Mouse (Mus musculus) thymus, adult 2 months (tissue): ENCODE data around the gene Tgfbr2. TPM values are rescaled to one million over a fixed set of nuclear protein-coding genes. Genes with fewer than 3 reads are reported as not detected.

Experiments used
- DNase-seq: peaks from one replicate; pipeline ENCODE4 v3.0.0; 2021
- H3K27ac ChIP-seq: fragments of 200-500 bp; 2 replicates; pipeline ENCODE4 v1.5.1; 2012; ENCODE audit warnings: low read length, control low read depth; ENCODE audit not compliant: control insufficient read depth, insufficient read depth
- H3K27me3 ChIP-seq: fragments of 200-500 bp; 2 replicates; pipeline ENCODE4 v1.6.1; 2012; ENCODE audit warnings: mild to moderate bottlenecking, low read length, moderate library complexity, mixed read lengths; ENCODE audit not compliant: control insufficient read depth, insufficient read depth
- H3K36me3 ChIP-seq: fragments of 200-500 bp; 2 replicates; pipeline ENCODE4 v1.6.1; 2012; ENCODE audit warnings: mild to moderate bottlenecking, low read length, moderate library complexity; ENCODE audit not compliant: control insufficient read depth, insufficient read depth
- H3K4me1 ChIP-seq: fragments of 200-500 bp; replicated peaks from 2 replicates; pipeline ENCODE4 v1.6.1; 2012; ENCODE audit warnings: low read length; ENCODE audit not compliant: control insufficient read depth, insufficient read depth
- H3K4me3 ChIP-seq: fragments of 200-500 bp; 2 replicates; pipeline ENCODE4 v1.5.1; 2012; ENCODE audit warnings: mild to moderate bottlenecking, low read length, control low read depth, moderate library complexity; ENCODE audit not compliant: control insufficient read depth, insufficient read depth
- CTCF ChIP-seq: fragments of 200-500 bp; IDR thresholded peaks from 2 replicates; pipeline ENCODE4 v1.5.1; 2012; ENCODE audit warnings: mild to moderate bottlenecking, control low read depth, low read length, moderate library complexity, borderline replicate concordance; ENCODE audit not compliant: control insufficient read depth, poor library complexity, insufficient read depth; ENCODE audit errors: extremely low read depth
- POLR2A ChIP-seq: fragments of 200-500 bp; IDR thresholded peaks from 2 replicates; pipeline ENCODE4 v1.6.1; 2012; ENCODE audit warnings: mild to moderate bottlenecking, low read length, control low read depth, moderate library complexity; ENCODE audit not compliant: control insufficient read depth, poor library complexity, insufficient read depth; ENCODE audit errors: extremely low read depth
- WGBS: fragments of 180-500 bp; shearing (Covaris S2); methylation state at CpG from one replicate; pipeline ENCODE4 v1.1.7; 2018; 5-methylcytosine and 5-hydroxymethylcytosine counted together
- polyA plus RNA-seq: library from polyadenylated mRNA; depleted of rRNA; stranded (reverse); fragments of >200 nt; gene quantifications from 2 replicates; pipeline ENCODE4 v1.2.3, GENCODE M21; 2012

Tgfbr2 gene
- polyA plus RNA-seq, 1 experiment: 57.2 TPM

GRCm38 (mm10) chr9:116166363-116166762 is 8.8 kb downstream of the Tgfbr2 start:
- no peak for TF ChIP-seq CTCF
- no peak for TF ChIP-seq POLR2A
- no peak for DNase-seq
- 93% methylated on average over 6 of the region's 6 CpGs for WGBS
- no peaks in the 10 kb centered on the region for H3K27me3 ChIP-seq
- H3K4me1 ChIP-seq: peaks cover 38% of the 10 kb centered on the region
- no peaks in the 10 kb centered on the region for H3K36me3 ChIP-seq
- H3K4me3 ChIP-seq: no peak overlapping the region
- H3K27ac ChIP-seq: no peak overlapping the region; the same call in 1 of the 2 replicates

DNA sequence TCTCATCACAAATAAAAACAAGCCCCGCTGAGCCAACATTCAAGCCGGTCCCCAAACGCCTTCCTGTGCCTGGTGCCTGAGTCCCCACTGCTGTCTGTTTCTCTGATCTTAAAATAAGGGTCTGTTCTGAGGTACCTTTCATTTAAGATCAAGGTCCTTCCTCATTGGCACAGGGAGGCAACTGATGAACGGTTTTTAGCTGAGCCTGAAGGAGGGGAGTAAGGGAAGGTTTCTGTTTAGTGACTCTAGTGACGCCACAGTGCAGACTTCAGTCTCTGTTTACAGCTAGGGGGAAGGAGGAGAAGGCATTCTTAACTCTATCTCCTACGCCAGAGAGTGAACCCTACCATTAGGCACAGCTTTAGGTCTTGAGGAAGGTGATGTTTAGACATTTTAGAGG is 11.3 kb downstream of the Tgfbr2 start:
- no peak overlapping the region for H3K4me3 ChIP-seq
- DNase-seq: no peak
- WGBS: 17% methylated on average over 6 of the region's 6 CpGs
- TF ChIP-seq POLR2A: no peak
- no peak for TF ChIP-seq CTCF
- no peaks in the 10 kb centered on the region for H3K36me3 ChIP-seq
- no peak overlapping the region for H3K27ac ChIP-seq
- H3K4me1 ChIP-seq: peaks cover 31% of the 10 kb centered on the region
- H3K27me3 ChIP-seq: no peaks in the 10 kb centered on the region

DNA sequence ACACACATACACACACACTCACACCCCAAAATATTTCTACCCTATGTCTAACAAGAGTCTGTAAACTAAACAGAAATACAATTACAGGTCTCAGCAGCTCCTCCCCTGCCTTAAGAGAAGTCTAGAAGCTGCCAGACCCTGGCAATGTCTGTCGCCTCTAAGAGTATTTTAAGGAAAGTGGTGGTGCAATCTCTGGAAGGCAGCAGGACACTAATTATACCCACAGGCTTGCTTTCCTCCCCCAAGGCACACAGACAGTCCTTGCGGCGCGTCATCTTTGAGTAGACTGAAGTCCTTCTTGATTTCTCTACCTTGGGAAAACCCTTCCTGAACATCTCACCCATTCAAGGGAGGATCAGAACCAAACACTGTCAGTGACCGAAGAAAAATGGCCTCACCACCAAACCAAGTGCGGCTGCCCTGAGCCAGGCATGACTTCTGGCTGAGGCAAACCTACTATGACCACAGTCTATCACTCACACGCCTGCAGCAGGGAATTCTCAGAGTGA is 12.2 kb downstream of the Tgfbr2 start:
- Histone ChIP-seq H3K27me3 (no peaks in the 10 kb centered on the region), H3K4me3 (no peak overlapping the region), H3K27ac (no peak overlapping the region), H3K4me1 (peaks cover 29% of the 10 kb centered on the region), H3K36me3 (no peaks in the 10 kb centered on the region)
- TF ChIP-seq POLR2A (no peak), CTCF (no peak)
- no peak for DNase-seq
- 95% methylated on average over 7 of the region's 7 CpGs for WGBS

DNA sequence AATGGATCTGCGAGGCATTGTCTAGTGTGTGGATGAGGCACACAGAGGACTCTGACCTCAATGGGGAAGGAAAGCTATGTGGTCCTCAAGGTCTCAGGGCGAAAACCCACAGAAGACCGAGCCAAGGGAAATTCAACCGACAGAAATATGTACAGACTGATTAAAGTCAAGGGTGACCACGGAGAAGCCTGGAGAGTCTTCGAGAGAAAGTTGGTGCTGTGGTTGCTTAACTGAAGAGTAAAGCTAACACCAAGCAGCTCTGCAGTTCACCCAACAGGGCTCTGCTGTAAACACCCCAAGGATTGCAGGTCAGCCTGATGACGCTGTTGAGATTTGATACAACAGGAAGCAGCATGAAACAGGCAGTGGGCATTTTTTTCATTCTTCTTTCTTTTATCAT is 14.3 kb downstream of the Tgfbr2 start:
- Histone ChIP-seq H3K4me1 (peaks cover 18% of the 10 kb centered on the region), H3K36me3 (no peaks in the 10 kb centered on the region), H3K27ac (no peak overlapping the region), H3K4me3 (no peak overlapping the region), H3K27me3 (no peaks in the 10 kb centered on the region)
- TF ChIP-seq POLR2A (no peak), CTCF (no peak)
- DNase-seq: no peak
- 39% methylated on average over 7 of the region's 7 CpGs for WGBS

- no peak for DNase-seq
- Histone ChIP-seq H3K4me3 (no peak overlapping the region), H3K36me3 (0 out of 2 replicates have a peak, but pooled peaks cover 4% of the 10 kb centered on the region), H3K27ac (no peak overlapping the region), H3K27me3 (no peaks in the 10 kb centered on the region), H3K4me1 (peaks cover 14% of the 10 kb centered on the region)
- no peak for TF ChIP-seq CTCF
- no peak for TF ChIP-seq POLR2A
- 63% methylated on average over 3 of the region's 3 CpGs for WGBS
These were observed 15.1 kb downstream of the Tgfbr2 start for GRCm38 (mm10) chr9:116160067-116160466.

DNA sequence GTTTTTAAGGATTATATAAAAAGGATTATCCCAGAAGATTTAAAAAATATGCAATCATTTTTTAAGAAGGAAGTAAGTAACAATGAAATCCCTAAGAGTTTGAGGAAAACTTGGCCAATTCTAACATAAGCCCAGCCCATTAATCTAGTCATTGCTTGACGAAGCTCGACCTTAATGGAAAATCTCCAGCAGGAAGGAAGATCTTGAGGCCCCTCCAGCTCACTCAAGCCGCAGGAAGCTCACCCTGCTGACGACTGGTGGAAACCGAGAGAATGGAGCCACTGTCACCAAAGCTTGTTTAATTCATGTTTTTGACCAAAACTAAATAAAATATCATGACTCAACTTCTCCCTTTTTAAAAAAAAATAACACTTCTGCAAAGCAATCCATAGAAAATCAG is 18.7 kb downstream of the Tgfbr2 start:
- Histone ChIP-seq H3K4me1 (peaks cover 14% of the 10 kb centered on the region), H3K27ac (no peak overlapping the region), H3K4me3 (no peak overlapping the region), H3K36me3 (0 out of 2 replicates have a peak, but pooled peaks cover 4% of the 10 kb centered on the region), H3K27me3 (no peaks in the 10 kb centered on the region)
- TF ChIP-seq CTCF (no peak), POLR2A (no peak)
- WGBS: 91% methylated on average over 5 of the region's 5 CpGs
- DNase-seq: no peak

DNA sequence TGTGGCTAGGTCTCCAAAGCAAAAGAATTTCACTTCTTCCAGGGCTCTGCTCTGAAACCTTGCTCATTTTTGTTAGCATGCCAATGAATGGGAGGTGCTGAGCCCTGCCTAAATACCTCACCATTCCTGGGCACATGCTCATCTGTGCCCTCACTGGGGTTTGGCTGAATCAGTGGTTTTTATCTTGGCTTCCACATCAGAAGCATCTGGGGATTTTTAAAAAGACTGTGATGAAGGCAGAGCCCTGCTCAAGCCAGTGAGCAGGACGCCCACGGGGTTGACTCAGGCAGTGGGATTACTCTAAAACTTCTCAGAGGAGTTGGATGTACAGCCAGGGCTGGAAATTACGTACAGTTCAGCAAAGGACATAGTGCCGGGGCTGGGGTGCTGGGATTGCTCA is 22.3 kb downstream of the Tgfbr2 start:
- Histone ChIP-seq H3K4me1 (peaks cover 8% of the 10 kb centered on the region; the same call in 1 of the 2 replicates), H3K36me3 (0 out of 2 replicates have a peak, but pooled peaks cover 4% of the 10 kb centered on the region), H3K27me3 (no peaks in the 10 kb centered on the region), H3K27ac (no peak overlapping the region), H3K4me3 (no peak overlapping the region)
- 54% methylated on average over 4 of the region's 4 CpGs for WGBS
- DNase-seq: no peak
- TF ChIP-seq POLR2A (no peak), CTCF (no peak)
